Mouse (Mus musculus): ENCODE measurements around the gene Dok5. TPM values are rescaled to one million over a fixed set of nuclear protein-coding genes. Genes with fewer than 3 reads are reported as not detected.

The Dok5 gene
- polyA plus RNA-seq, 1 experiment, result 0.04 TPM

GRCm38 (mm10) chr2:170816302-170816701 lies 84.7 kb downstream of the Dok5 start:
- TF ChIP-seq POLR2A (IDR thresholded peaks at IDR 0.05; ENCODE audit: low read depth, low read length) (no peak), CTCF (IDR thresholded peaks at IDR 0.05; ENCODE audit: extremely low read depth, insufficient read depth, insufficient read length, insufficient replicate concordance) (no peak)
- Histone ChIP-seq H3K27me3 (ENCODE audit: control insufficient read depth, insufficient read depth, low read length) (no peaks in the 10 kb centered on the region), H3K27ac (ENCODE audit: insufficient read depth, low read length) (no peak overlapping the region), H3K4me1 (ENCODE audit: control insufficient read depth, insufficient read depth, insufficient read length) (no peaks in the 10 kb centered on the region), H3K4me3 (ENCODE audit: extremely low read depth, insufficient read depth, insufficient read length) (no peak overlapping the region), H3K36me3 (ENCODE audit: control insufficient read depth, insufficient read depth, low read length) (no peaks in the 10 kb centered on the region)
- 86% methylated on average over 8 of the region's 8 CpGs for WGBS
- no peak for DNase-seq (ENCODE audit: low read depth in 1 of 2, low spot score in 2 of 2)

- H3K4me3 ChIP-seq (ENCODE audit: extremely low read depth, insufficient read depth, insufficient read length), result no peak overlapping the region
- no peaks in the 10 kb centered on the region for H3K27me3 ChIP-seq (ENCODE audit: control insufficient read depth, insufficient read depth, low read length)
- no peak overlapping the region for H3K27ac ChIP-seq (ENCODE audit: insufficient read depth, low read length)
- no peak for DNase-seq (ENCODE audit: low read depth in 1 of 2, low spot score in 2 of 2)
- TF ChIP-seq CTCF (IDR thresholded peaks at IDR 0.05; ENCODE audit: extremely low read depth, insufficient read depth, insufficient read length, insufficient replicate concordance) (no peak), POLR2A (IDR thresholded peaks at IDR 0.05; ENCODE audit: low read depth, low read length) (no peak)
- WGBS, result 82% methylated on average over 4 of the region's 4 CpGs
- no peaks in the 10 kb centered on the region for H3K36me3 ChIP-seq (ENCODE audit: control insufficient read depth, insufficient read depth, low read length)
- no peaks in the 10 kb centered on the region for H3K4me1 ChIP-seq (ENCODE audit: control insufficient read depth, insufficient read depth, insufficient read length)
Observed at GRCm38 (mm10) chr2:170817112-170817703, 85.6 kb downstream of the Dok5 start.

- Histone ChIP-seq H3K36me3 (ENCODE audit: control insufficient read depth, insufficient read depth, low read length) (no peaks in the 10 kb centered on the region), H3K4me1 (ENCODE audit: control insufficient read depth, insufficient read depth, insufficient read length) (no peaks in the 10 kb centered on the region), H3K27ac (ENCODE audit: insufficient read depth, low read length) (no peak overlapping the region), H3K27me3 (ENCODE audit: control insufficient read depth, insufficient read depth, low read length) (no peaks in the 10 kb centered on the region), H3K4me3 (ENCODE audit: extremely low read depth, insufficient read depth, insufficient read length) (no peak overlapping the region)
- DNase-seq (ENCODE audit: low read depth in 1 of 2, low spot score in 2 of 2), result no peak
- 34% methylated on average over 17 of the region's 17 CpGs for WGBS
- TF ChIP-seq POLR2A (IDR thresholded peaks at IDR 0.05; ENCODE audit: low read depth, low read length), result no peak
- no peak for TF ChIP-seq CTCF (IDR thresholded peaks at IDR 0.05; ENCODE audit: extremely low read depth, insufficient read depth, insufficient read length, insufficient replicate concordance)
Observed at GRCm38 (mm10) chr2:170826821-170827441, 95.3 kb downstream of the Dok5 start.

- Histone ChIP-seq H3K27me3 (ENCODE audit: control insufficient read depth, insufficient read depth, low read length) (no peaks in the 10 kb centered on the region), H3K27ac (ENCODE audit: insufficient read depth, low read length) (no peak overlapping the region), H3K4me1 (ENCODE audit: control insufficient read depth, insufficient read depth, insufficient read length) (no peaks in the 10 kb centered on the region), H3K4me3 (ENCODE audit: extremely low read depth, insufficient read depth, insufficient read length) (no peak overlapping the region), H3K36me3 (ENCODE audit: control insufficient read depth, insufficient read depth, low read length) (no peaks in the 10 kb centered on the region)
- TF ChIP-seq POLR2A (IDR thresholded peaks at IDR 0.05; ENCODE audit: low read depth, low read length) (no peak), CTCF (IDR thresholded peaks at IDR 0.05; ENCODE audit: extremely low read depth, insufficient read depth, insufficient read length, insufficient replicate concordance) (no peak)
- no peak for DNase-seq (ENCODE audit: low read depth in 1 of 2, low spot score in 2 of 2)
- WGBS, result 72% methylated on average over 7 of the region's 7 CpGs
Observed at GRCm38 (mm10) chr2:170828757-170829156, 97.2 kb downstream of the Dok5 start.

- no peak for TF ChIP-seq POLR2A (IDR thresholded peaks at IDR 0.05; ENCODE audit: low read depth, low read length)
- no peak for TF ChIP-seq CTCF (IDR thresholded peaks at IDR 0.05; ENCODE audit: extremely low read depth, insufficient read depth, insufficient read length, insufficient replicate concordance)
- 66% methylated on average over 6 of the region's 6 CpGs for WGBS
- H3K27me3 ChIP-seq (ENCODE audit: control insufficient read depth, insufficient read depth, low read length), result no peaks in the 10 kb centered on the region
- H3K4me3 ChIP-seq (ENCODE audit: extremely low read depth, insufficient read depth, insufficient read length), result no peak overlapping the region
- DNase-seq (ENCODE audit: low read depth in 1 of 2, low spot score in 2 of 2), result no peak
- no peaks in the 10 kb centered on the region for H3K4me1 ChIP-seq (ENCODE audit: control insufficient read depth, insufficient read depth, insufficient read length)
- H3K36me3 ChIP-seq (ENCODE audit: control insufficient read depth, insufficient read depth, low read length), result no peaks in the 10 kb centered on the region
- no peak overlapping the region for H3K27ac ChIP-seq (ENCODE audit: insufficient read depth, low read length)
Observed at GRCm38 (mm10) chr2:170829191-170829611, 97.6 kb downstream of the Dok5 start.

- Histone ChIP-seq H3K36me3 (ENCODE audit: control insufficient read depth, insufficient read depth, low read length) (no peaks in the 10 kb centered on the region), H3K27ac (ENCODE audit: insufficient read depth, low read length) (no peak overlapping the region), H3K4me1 (ENCODE audit: control insufficient read depth, insufficient read depth, insufficient read length) (no peaks in the 10 kb centered on the region), H3K4me3 (ENCODE audit: extremely low read depth, insufficient read depth, insufficient read length) (no peak overlapping the region), H3K27me3 (ENCODE audit: control insufficient read depth, insufficient read depth, low read length) (no peaks in the 10 kb centered on the region)
- TF ChIP-seq CTCF (IDR thresholded peaks at IDR 0.05; ENCODE audit: extremely low read depth, insufficient read depth, insufficient read length, insufficient replicate concordance), result no peak
- no peak for DNase-seq (ENCODE audit: low read depth in 1 of 2, low spot score in 2 of 2)
- 93% methylated on average over 14 of the region's 14 CpGs for WGBS
Observed at GRCm38 (mm10) chr2:170829988-170830387, 98.4 kb downstream of the Dok5 start.

GRCm38 (mm10) chr2:170836862-170837261 lies 105.3 kb downstream of the Dok5 start:
- Histone ChIP-seq H3K27ac (ENCODE audit: insufficient read depth, low read length) (no peak overlapping the region), H3K4me3 (ENCODE audit: extremely low read depth, insufficient read depth, insufficient read length) (no peak overlapping the region), H3K36me3 (ENCODE audit: control insufficient read depth, insufficient read depth, low read length) (no peaks in the 10 kb centered on the region), H3K27me3 (ENCODE audit: control insufficient read depth, insufficient read depth, low read length) (no peaks in the 10 kb centered on the region), H3K4me1 (ENCODE audit: control insufficient read depth, insufficient read depth, insufficient read length) (no peaks in the 10 kb centered on the region)
- 83% methylated on average over 10 of the region's 10 CpGs for WGBS
- TF ChIP-seq CTCF (IDR thresholded peaks at IDR 0.05; ENCODE audit: extremely low read depth, insufficient read depth, insufficient read length, insufficient replicate concordance) (no peak), POLR2A (IDR thresholded peaks at IDR 0.05; ENCODE audit: low read depth, low read length) (no peak)
- DNase-seq (ENCODE audit: low read depth in 1 of 2, low spot score in 2 of 2), result no peak
